Mouse (Mus musculus): ENCODE data around the gene 6430548M08Rik.

- TF ChIP-seq CHD2 (IDR thresholded peaks at IDR 0.05; ENCODE audit: low read depth, low read length) (no peak), ZNF384 (IDR thresholded peaks at IDR 0.05; ENCODE audit: low read depth, low read length) (no peak), HCFC1 (IDR thresholded peaks at IDR 0.05; ENCODE audit: borderline replicate concordance, insufficient read depth, low read length) (no peak), MAFK (IDR thresholded peaks at IDR 0.05; ENCODE audit: insufficient read depth, low read depth, low read length) (no peak), ZC3H11A (IDR thresholded peaks at IDR 0.05; ENCODE audit: borderline replicate concordance, low read depth, low read length) (no peak)
Observed at GRCm38 (mm10) chr8:120116600-120116999, 2.6 kb downstream of the 6430548M08Rik start.
